Mouse (Mus musculus): Measurements from ENCODE around the gene Arhgap11a. TPM values are rescaled to one million over a fixed set of nuclear protein-coding genes. Genes with fewer than 3 reads are reported as not detected.

Arhgap11a gene
- polyA plus RNA-seq, 1 experiment from 2014 or later: 24.5 TPM

- H3K27ac ChIP-seq: no peak overlapping the region
Measured at GRCm38 (mm10) chr2:113839488-113839887, 9.0 kb downstream of the Arhgap11a start.

GRCm38 (mm10) chr2:113835219-113835618 is 13.2 kb downstream of the Arhgap11a start:
- ATAC-seq: no peak
- peaks cover 35% of the 10 kb centered on the region for H3K36me3 ChIP-seq
- no peaks in the 10 kb centered on the region for H3K9me3 ChIP-seq
- H3K27ac ChIP-seq: no peak overlapping the region
- 95% methylated on average over 3 of the region's 3 CpGs for WGBS
- H3K4me1 ChIP-seq (replicated peaks): no peaks in the 10 kb centered on the region
- no peak overlapping the region for H3K4me3 ChIP-seq (replicated peaks)
- H3K4me2 ChIP-seq (replicated peaks): no peak overlapping the region
- H3K9ac ChIP-seq (replicated peaks): no peak overlapping the region; the same call in 1 of the 2 replicates
- H3K27me3 ChIP-seq: no peaks in the 10 kb centered on the region

More at GRCm38 (mm10) chr2:113839488-113839887, 9.0 kb downstream of the Arhgap11a start:
- WGBS: 84% methylated on average over 4 of the region's 4 CpGs
- no peak for ATAC-seq
- H3K4me1 ChIP-seq (replicated peaks): no peaks in the 10 kb centered on the region
- H3K9me3 ChIP-seq: no peaks in the 10 kb centered on the region
- no peak overlapping the region for H3K4me3 ChIP-seq (replicated peaks)
- no peaks in the 10 kb centered on the region for H3K27me3 ChIP-seq
- no peak overlapping the region for H3K4me2 ChIP-seq (replicated peaks)
- no peak overlapping the region for H3K9ac ChIP-seq (replicated peaks)
- H3K36me3 ChIP-seq: peaks cover 39% of the 10 kb centered on the region

- Histone ChIP-seq H3K36me3 (peaks cover 25% of the 10 kb centered on the region), H3K4me3 (replicated peaks) (peak within 1 kb of the TSS; percentile 59), H3K27ac (peak within 1 kb of the TSS; percentile 95), H3K9ac (replicated peaks) (peak within 1 kb of the TSS; percentile 81), H3K9me3 (no peaks in the 10 kb centered on the region), H3K4me1 (replicated peaks) (peaks cover 48% of the 10 kb centered on the region), H3K4me2 (replicated peaks) (peak within 1 kb of the TSS; percentile 76), H3K27me3 (no peaks in the 10 kb centered on the region)
- peak; percentile 97 for ATAC-seq
- 8% methylated on average over 23 of the region's 23 CpGs for WGBS
Measured at GRCm38 (mm10) chr2:113828943-113829882, 19.2 kb downstream of the Arhgap11a start, which contains the start of gene Scg5. Scg5 (minus strand) TSS chr2:113829121.

GRCm38 (mm10) chr2:113828086-113828942 is 20.1 kb downstream of the Arhgap11a start:
- H3K27me3 ChIP-seq: no peaks in the 10 kb centered on the region
- 6% methylated on average over 17 of the region's 17 CpGs for WGBS

GRCm38 (mm10) chr2:113823909-113824308 is 24.6 kb downstream of the Arhgap11a start:
- H3K27me3 ChIP-seq: no peaks in the 10 kb centered on the region
- peaks cover 45% of the 10 kb centered on the region for H3K36me3 ChIP-seq
- no peak overlapping the region for H3K9ac ChIP-seq (replicated peaks)
- no peak overlapping the region for H3K4me2 ChIP-seq (replicated peaks)
- no peak overlapping the region for H3K27ac ChIP-seq
- H3K4me1 ChIP-seq (replicated peaks): peaks cover 40% of the 10 kb centered on the region
- no peak for ATAC-seq
- WGBS: 0% methylated on average over 2 of the region's 2 CpGs
- no peaks in the 10 kb centered on the region for H3K9me3 ChIP-seq
- no peak overlapping the region for H3K4me3 ChIP-seq (replicated peaks)

More at GRCm38 (mm10) chr2:113828086-113828942, 20.1 kb downstream of the Arhgap11a start:
- H3K4me1 ChIP-seq (replicated peaks): peaks cover 48% of the 10 kb centered on the region
- peak; percentile 95 for ATAC-seq
- peaks cover 17% of the 10 kb centered on the region for H3K36me3 ChIP-seq
- peak overlapping the region; percentile 81 for H3K9ac ChIP-seq (replicated peaks)
- peak overlapping the region; percentile 76 for H3K4me2 ChIP-seq (replicated peaks)
- H3K9me3 ChIP-seq: no peaks in the 10 kb centered on the region
- H3K4me3 ChIP-seq (replicated peaks): peak overlapping the region; percentile 59
- peak overlapping the region; percentile 95 for H3K27ac ChIP-seq

GRCm38 (mm10) chr2:113822367-113822766 is 26.1 kb downstream of the Arhgap11a start:
- no peak for ATAC-seq
- H3K36me3 ChIP-seq: peaks cover 58% of the 10 kb centered on the region
- no peaks in the 10 kb centered on the region for H3K27me3 ChIP-seq
- no peak overlapping the region for H3K9ac ChIP-seq (replicated peaks)
- no peak overlapping the region for H3K27ac ChIP-seq
- H3K4me2 ChIP-seq (replicated peaks): no peak overlapping the region
- peaks cover 37% of the 10 kb centered on the region for H3K4me1 ChIP-seq (replicated peaks)
- WGBS: 96% methylated on average over 8 of the region's 8 CpGs
- H3K9me3 ChIP-seq: no peaks in the 10 kb centered on the region
- H3K4me3 ChIP-seq (replicated peaks): no peak overlapping the region

GRCm38 (mm10) chr2:113821176-113821734 is 27.2 kb downstream of the Arhgap11a start:
- Histone ChIP-seq H3K9me3 (no peaks in the 10 kb centered on the region), H3K9ac (replicated peaks) (no peak overlapping the region), H3K4me1 (replicated peaks) (peaks cover 26% of the 10 kb centered on the region), H3K36me3 (peaks cover 64% of the 10 kb centered on the region), H3K4me3 (replicated peaks) (no peak overlapping the region), H3K27me3 (no peaks in the 10 kb centered on the region), H3K27ac (no peak overlapping the region), H3K4me2 (replicated peaks) (no peak overlapping the region)
- no peak for ATAC-seq
- WGBS: 88% methylated on average over 12 of the region's 12 CpGs

GRCm38 (mm10) chr2:113820117-113820516 is 28.3 kb downstream of the Arhgap11a start:
- H3K4me2 ChIP-seq (replicated peaks): no peak overlapping the region
- no peak overlapping the region for H3K9ac ChIP-seq (replicated peaks)
- H3K27ac ChIP-seq: no peak overlapping the region
- WGBS: 96% methylated on average over 15 of the region's 15 CpGs
- no peaks in the 10 kb centered on the region for H3K27me3 ChIP-seq
- no peak overlapping the region for H3K4me3 ChIP-seq (replicated peaks)
- H3K9me3 ChIP-seq: no peaks in the 10 kb centered on the region
- peaks cover 15% of the 10 kb centered on the region for H3K4me1 ChIP-seq (replicated peaks)
- H3K36me3 ChIP-seq: peaks cover 60% of the 10 kb centered on the region
- no peak for ATAC-seq

GRCm38 (mm10) chr2:113817681-113818606 is 30.5 kb downstream of the Arhgap11a start:
- 0 out of 2 replicates have a peak, but pooled peaks cover 6% of the 10 kb centered on the region for H3K4me1 ChIP-seq (replicated peaks)
- 0 out of 2 replicates have a peak overlapping the region, but pooled peaks have one; percentile 9 for H3K27ac ChIP-seq
- H3K9ac ChIP-seq (replicated peaks): no peak overlapping the region
- 0 out of 2 replicates have a peak, but pooled peaks have one; percentile 43 for ATAC-seq
- no peaks in the 10 kb centered on the region for H3K27me3 ChIP-seq
- H3K36me3 ChIP-seq: peaks cover 51% of the 10 kb centered on the region
- H3K9me3 ChIP-seq: no peaks in the 10 kb centered on the region
- WGBS: 77% methylated on average over 14 of the region's 14 CpGs
- no peak overlapping the region for H3K4me2 ChIP-seq (replicated peaks)
- no peak overlapping the region for H3K4me3 ChIP-seq (replicated peaks)

- Histone ChIP-seq H3K4me3 (replicated peaks) (no peak overlapping the region), H3K9me3 (no peaks in the 10 kb centered on the region), H3K27ac (no peak overlapping the region), H3K27me3 (no peaks in the 10 kb centered on the region), H3K4me1 (replicated peaks) (no peaks in the 10 kb centered on the region), H3K36me3 (peaks cover 13% of the 10 kb centered on the region), H3K4me2 (replicated peaks) (no peak overlapping the region), H3K9ac (replicated peaks) (no peak overlapping the region)
- WGBS: 27% methylated on average over 9 of the region's 9 CpGs
- no peak for ATAC-seq
Measured at GRCm38 (mm10) chr2:113807640-113808039, 40.8 kb downstream of the Arhgap11a start.
